Mouse (Mus musculus): ENCODE measurements around the gene Apeh. TPM values are rescaled to one million over a fixed set of nuclear protein-coding genes. Genes with fewer than 3 reads are reported as not detected.

The Apeh gene
- polyA plus RNA-seq, 1 experiment from 2014 or later = 76.2 TPM

GRCm38 (mm10) chr9:108131502-108131901 lies 37.1 kb upstream of the Apeh start:
- H3K36me3 ChIP-seq = no peaks in the 10 kb centered on the region
- H3K27ac ChIP-seq = no peak overlapping the region
- H3K4me3 ChIP-seq = no peak overlapping the region
- no peak for DNase-seq (ENCODE audit: low spot score)
- H3K9me3 ChIP-seq (replicated peaks) = no peaks in the 10 kb centered on the region
- H3K4me1 ChIP-seq = peaks cover 5% of the 10 kb centered on the region
- WGBS = 90% methylated on average over 5 of the region's 5 CpGs
- H3K27me3 ChIP-seq (ENCODE audit: low read depth, poor library complexity, severe bottlenecking) = no peaks in the 10 kb centered on the region

GRCm38 (mm10) chr9:108129042-108129948 lies 34.9 kb upstream of the Apeh start:
- H3K36me3 ChIP-seq = no peaks in the 10 kb centered on the region
- WGBS = 86% methylated on average over 13 of the region's 13 CpGs
- DNase-seq (ENCODE audit: low spot score) = no peak
- no peaks in the 10 kb centered on the region for H3K27me3 ChIP-seq (ENCODE audit: low read depth, poor library complexity, severe bottlenecking)
- H3K4me3 ChIP-seq = no peak overlapping the region
- H3K9me3 ChIP-seq (replicated peaks) = no peaks in the 10 kb centered on the region
- no peak overlapping the region for H3K27ac ChIP-seq
- H3K4me1 ChIP-seq = peaks cover 17% of the 10 kb centered on the region

DNA sequence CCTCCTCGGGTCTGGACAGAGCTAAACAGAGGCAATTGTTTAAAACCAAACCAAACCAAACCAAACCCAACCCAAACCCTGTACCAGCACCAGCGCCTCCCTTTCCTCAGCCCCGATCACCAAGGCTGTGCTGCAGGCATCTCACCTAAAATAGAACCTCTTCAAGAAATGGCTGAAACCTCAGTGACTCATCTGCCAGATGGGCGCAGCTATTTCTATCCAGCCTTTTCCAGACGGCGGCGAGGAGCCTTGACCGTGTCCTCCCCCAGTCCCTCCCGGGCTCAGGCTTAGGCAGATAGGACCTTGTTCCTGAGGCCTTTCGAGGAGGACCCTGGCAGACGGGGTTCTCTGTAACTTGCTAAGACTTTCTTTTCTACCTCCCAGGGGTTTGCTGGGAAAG lies 33.8 kb upstream of the Apeh start:
- WGBS = 89% methylated on average over 11 of the region's 11 CpGs

GRCm38 (mm10) chr9:108126436-108127180 lies 32.2 kb upstream of the Apeh start:
- 77% methylated on average over 17 of the region's 17 CpGs for WGBS

More for the DNA sequence above, 33.8 kb upstream of the Apeh start:
- Histone ChIP-seq H3K27me3 (ENCODE audit: low read depth, poor library complexity, severe bottlenecking) (no peaks in the 10 kb centered on the region), H3K27ac (no peak overlapping the region), H3K36me3 (no peaks in the 10 kb centered on the region), H3K9me3 (replicated peaks) (no peaks in the 10 kb centered on the region), H3K4me1 (peaks cover 13% of the 10 kb centered on the region), H3K4me3 (no peak overlapping the region)
- no peak for DNase-seq (ENCODE audit: low spot score)

DNA sequence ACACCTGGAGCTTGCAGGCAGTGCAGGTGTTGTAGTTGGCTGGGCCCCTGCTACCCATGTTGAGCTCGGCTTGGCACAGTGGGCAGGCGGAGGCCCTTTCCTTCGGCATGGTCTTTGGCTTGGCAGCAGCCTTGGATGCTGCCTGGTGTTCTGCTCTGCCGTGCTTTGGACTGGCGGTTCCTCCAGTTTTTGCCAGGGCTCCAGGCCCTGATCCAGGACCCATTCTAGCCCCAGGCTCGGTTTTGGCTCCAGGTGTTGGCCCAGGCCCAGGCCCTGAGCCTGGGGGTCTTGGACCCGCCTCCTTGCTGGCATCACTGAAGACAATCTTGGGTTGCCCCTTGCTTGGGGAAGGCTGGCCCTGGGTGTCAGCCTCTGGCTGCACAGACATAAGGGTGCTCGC lies 31.3 kb upstream of the Apeh start:
- Histone ChIP-seq H3K9me3 (replicated peaks) (no peaks in the 10 kb centered on the region), H3K4me1 (peaks cover 12% of the 10 kb centered on the region), H3K27me3 (ENCODE audit: low read depth, poor library complexity, severe bottlenecking) (no peaks in the 10 kb centered on the region), H3K27ac (peak overlapping the region; percentile 37), H3K4me3 (no peak overlapping the region), H3K36me3 (no peaks in the 10 kb centered on the region)
- 90% methylated on average over 8 of the region's 8 CpGs for WGBS
- no peak for DNase-seq (ENCODE audit: low spot score)

More at GRCm38 (mm10) chr9:108126436-108127180, 32.2 kb upstream of the Apeh start:
- Histone ChIP-seq H3K27me3 (ENCODE audit: low read depth, poor library complexity, severe bottlenecking) (no peaks in the 10 kb centered on the region), H3K27ac (peak overlapping the region; percentile 37; the same call in 1 of the 2 replicates), H3K4me1 (peaks cover 12% of the 10 kb centered on the region), H3K4me3 (no peak overlapping the region), H3K9me3 (replicated peaks) (no peaks in the 10 kb centered on the region), H3K36me3 (no peaks in the 10 kb centered on the region)
- no peak for DNase-seq (ENCODE audit: low spot score)

GRCm38 (mm10) chr9:108123916-108124315 lies 29.5 kb upstream of the Apeh start:
- peaks cover 16% of the 10 kb centered on the region for H3K4me1 ChIP-seq
- no peaks in the 10 kb centered on the region for H3K9me3 ChIP-seq (replicated peaks)
- no peak for DNase-seq (ENCODE audit: low spot score)
- WGBS = 83% methylated on average over 4 of the region's 4 CpGs
- H3K4me3 ChIP-seq = no peak overlapping the region
- no peaks in the 10 kb centered on the region for H3K27me3 ChIP-seq (ENCODE audit: low read depth, poor library complexity, severe bottlenecking)
- H3K36me3 ChIP-seq = no peaks in the 10 kb centered on the region
- no peak overlapping the region for H3K27ac ChIP-seq

DNA sequence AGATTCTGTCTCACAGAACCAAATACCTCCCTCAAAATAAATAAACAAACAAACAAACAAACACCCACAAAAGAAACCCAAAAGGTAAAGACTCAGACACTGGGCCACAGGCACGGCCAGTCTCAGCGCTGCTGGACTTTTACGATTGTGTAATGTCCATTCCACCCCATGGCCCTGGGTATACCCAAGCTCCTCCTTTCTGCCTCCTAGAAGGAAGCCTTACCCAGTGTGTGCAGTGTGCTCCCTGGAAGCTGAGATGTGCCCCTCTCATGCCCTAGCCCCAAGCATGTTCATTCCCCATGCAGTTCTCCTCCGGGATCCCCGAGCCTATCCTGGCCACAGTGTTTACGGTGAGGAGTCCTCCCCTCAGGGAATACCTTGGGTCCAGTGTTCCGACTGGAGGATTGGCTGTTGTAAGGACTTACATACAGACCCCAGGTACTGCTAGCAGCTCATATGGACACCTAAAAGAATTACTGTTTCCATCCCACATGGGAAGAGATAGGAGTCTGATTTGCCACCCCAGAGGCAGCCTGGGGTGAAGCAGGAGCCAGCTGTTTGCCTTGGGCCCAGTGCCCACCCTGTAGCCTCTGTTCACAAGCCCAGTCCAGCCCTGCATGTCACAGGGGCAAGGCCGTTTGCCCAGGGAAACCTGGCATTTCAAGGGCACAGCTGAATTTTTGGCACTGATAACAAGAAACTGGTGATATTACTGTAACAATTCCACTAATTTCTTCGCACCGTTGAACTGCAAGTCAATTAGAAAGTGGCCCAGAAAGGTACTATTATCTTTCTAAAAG lies 27.0 kb upstream of the Apeh start:
- Histone ChIP-seq H3K27me3 (ENCODE audit: low read depth, poor library complexity, severe bottlenecking) (peaks cover 5% of the 10 kb centered on the region; the same call in 1 of the 2 replicates), H3K27ac (no peak overlapping the region)
- WGBS = 89% methylated on average over 10 of the region's 10 CpGs

DNA sequence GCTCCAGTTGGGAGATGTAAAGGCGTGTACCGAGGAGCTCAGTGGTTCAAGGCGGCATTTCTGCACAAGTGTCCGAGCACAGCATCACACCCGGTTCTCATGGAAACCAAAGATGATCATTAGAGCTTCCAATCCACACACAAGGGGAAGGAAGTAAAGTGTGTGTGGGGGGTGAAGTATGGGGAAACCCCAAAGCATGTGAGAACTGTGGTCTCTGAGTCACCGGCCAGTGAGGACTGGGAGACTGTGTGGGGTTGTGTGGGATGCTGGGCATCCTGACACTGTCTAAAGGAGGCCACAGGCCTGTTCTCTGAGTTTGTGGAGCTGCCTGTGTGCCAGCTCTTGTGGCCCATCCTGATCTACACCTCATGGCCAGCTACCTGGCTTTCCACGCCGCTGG lies 26.3 kb upstream of the Apeh start:
- 93% methylated on average over 8 of the region's 8 CpGs for WGBS
- peaks cover 13% of the 10 kb centered on the region for H3K4me1 ChIP-seq
- H3K9me3 ChIP-seq (replicated peaks) = no peaks in the 10 kb centered on the region
- H3K4me3 ChIP-seq = no peak overlapping the region
- H3K36me3 ChIP-seq = no peaks in the 10 kb centered on the region
- peaks cover 12% of the 10 kb centered on the region for H3K27me3 ChIP-seq (ENCODE audit: low read depth, poor library complexity, severe bottlenecking)
- no peak for DNase-seq (ENCODE audit: low spot score)
- no peak overlapping the region for H3K27ac ChIP-seq

More for the DNA sequence above, 27.0 kb upstream of the Apeh start:
- no peak for DNase-seq (ENCODE audit: low spot score)
- Histone ChIP-seq H3K9me3 (replicated peaks) (no peaks in the 10 kb centered on the region), H3K4me1 (peaks cover 20% of the 10 kb centered on the region), H3K4me3 (no peak overlapping the region), H3K36me3 (no peaks in the 10 kb centered on the region)

GRCm38 (mm10) chr9:108119891-108120411 lies 25.5 kb upstream of the Apeh start:
- 66% methylated on average over 11 of the region's 11 CpGs for WGBS
- Histone ChIP-seq H3K36me3 (no peaks in the 10 kb centered on the region), H3K27me3 (ENCODE audit: low read depth, poor library complexity, severe bottlenecking) (peaks cover 20% of the 10 kb centered on the region), H3K27ac (no peak overlapping the region), H3K4me3 (no peak overlapping the region), H3K9me3 (replicated peaks) (no peaks in the 10 kb centered on the region), H3K4me1 (peaks cover 18% of the 10 kb centered on the region)
- DNase-seq (ENCODE audit: low spot score) = no peak

- 70% methylated on average over 4 of the region's 4 CpGs for WGBS
- no peak for DNase-seq (ENCODE audit: low spot score)
- H3K4me3 ChIP-seq = no peak overlapping the region
- no peaks in the 10 kb centered on the region for H3K36me3 ChIP-seq
- peaks cover 15% of the 10 kb centered on the region for H3K4me1 ChIP-seq
- no peaks in the 10 kb centered on the region for H3K9me3 ChIP-seq (replicated peaks)
- H3K27me3 ChIP-seq (ENCODE audit: low read depth, poor library complexity, severe bottlenecking) = peaks cover 48% of the 10 kb centered on the region
- peak overlapping the region; percentile 51; the same call in 1 of the 2 replicates for H3K27ac ChIP-seq
Observed at GRCm38 (mm10) chr9:108117143-108117542, 22.7 kb upstream of the Apeh start.

DNA sequence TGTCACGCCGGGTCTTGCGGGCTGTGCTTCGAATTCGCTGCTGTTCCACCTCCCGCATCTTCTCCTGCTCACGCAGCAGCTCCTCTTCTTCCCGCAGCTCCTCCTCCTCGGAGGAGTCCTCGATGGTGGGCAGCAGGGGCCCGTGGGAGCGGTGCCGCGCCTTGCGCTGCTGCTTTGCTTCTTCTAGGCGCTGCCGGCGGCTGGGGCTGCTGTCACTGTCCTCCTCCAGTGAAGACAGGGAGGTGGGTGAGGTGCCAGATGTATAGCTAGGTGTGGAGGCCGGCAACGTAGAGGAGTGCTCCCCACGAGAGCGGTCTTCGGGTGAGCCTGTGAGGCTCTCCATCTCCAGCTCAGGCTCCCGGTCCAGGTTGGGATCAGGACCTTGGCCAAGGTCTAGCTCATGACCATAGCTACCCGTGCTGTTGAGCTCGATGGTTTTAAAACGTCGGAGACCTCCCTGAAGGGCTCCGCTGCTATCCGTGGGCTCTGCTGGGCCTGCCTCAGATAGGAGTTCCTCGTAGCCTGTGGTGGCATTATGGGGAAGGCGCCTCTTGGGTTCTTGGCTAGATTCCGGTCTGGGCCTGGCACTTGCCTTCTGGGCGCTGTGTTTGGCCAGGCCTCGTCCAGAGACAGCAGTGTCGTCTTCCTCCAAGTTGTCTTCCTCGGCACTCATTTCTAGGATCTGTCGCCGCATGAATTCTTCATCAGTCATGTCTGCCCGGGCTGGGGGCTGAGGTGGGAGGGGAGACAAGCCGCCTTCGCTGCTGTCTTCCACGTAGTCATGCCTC lies 21.1 kb upstream of the Apeh start:
- peaks cover 64% of the 10 kb centered on the region for H3K27me3 ChIP-seq (ENCODE audit: low read depth, poor library complexity, severe bottlenecking)
- H3K4me1 ChIP-seq = peaks cover 28% of the 10 kb centered on the region

More for the DNA sequence above, 21.1 kb upstream of the Apeh start:
- Histone ChIP-seq H3K36me3 (no peaks in the 10 kb centered on the region), H3K4me3 (no peak overlapping the region), H3K9me3 (replicated peaks) (no peaks in the 10 kb centered on the region), H3K27ac (no peak overlapping the region)
- WGBS = 63% methylated on average over 42 of the region's 43 CpGs
- DNase-seq (ENCODE audit: low spot score) = no peak

Data from limb, embryonic 10.5 days (tissue).